19 mouse cellular contexts compared by ENCODE assay signal in genomic region chr7:97184005-97184404, GRCm38 (mm10).
DNase-seq lines count a peak whose midpoint lies in the region; ATAC-seq and TF ChIP-seq lines count a peak whose summit lies in the region.
"Had no signal": no experiment of that assay in that cellular context is flagged by ENCODE, and none has a peak within 500 bp of the region (broad histone marks: within the 10 kb centered on the region; RNA-seq: fewer than 3 reads in every experiment).

No protein-coding gene starts in this region.

- H3K9me3 ChIP-seq in hindbrain, embryonic 10.5 days, result no peaks in the 10 kb centered on the region
- H3K9me3 ChIP-seq in hindbrain, postnatal 0 days (ENCODE audit: low read length), result no peaks in the 10 kb centered on the region
- H3K9me3 ChIP-seq in liver, embryonic 11.5 days (ENCODE audit: control insufficient read depth, low read length), result no peaks in the 10 kb centered on the region
- no peaks in the 10 kb centered on the region for H3K9me3 ChIP-seq in megakaryocyte, embryonic 14.5 days
- H3K9me3 ChIP-seq: hindbrain, embryonic 15.5 days; limb, embryonic 12.5 days; lung, embryonic 15.5 days; stomach, embryonic 15.5 days had no signal

- WGBS in hindbrain, embryonic 10.5 days, result 75% methylated on average over 1 of the region's 1 CpGs
- WGBS in hindbrain, postnatal 0 days, result 63% methylated on average over 1 of the region's 1 CpGs
- 31% methylated on average over 1 of the region's 1 CpGs for WGBS in liver, embryonic 11.5 days

- no peak overlapping the region for H3K4me3 ChIP-seq in hindbrain, embryonic 10.5 days
- no peak overlapping the region for H3K4me3 ChIP-seq in hindbrain, postnatal 0 days (ENCODE audit: low read length)
- H3K4me3 ChIP-seq in liver, embryonic 11.5 days (ENCODE audit: low read depth, low read length), result no peak overlapping the region
- peak overlapping the region; percentile 8 for H3K4me3 ChIP-seq in megakaryocyte, embryonic 14.5 days (replicated peaks)
- H3K4me3 ChIP-seq: hindbrain, embryonic 15.5 days; left cerebral cortex, adult 2 months; limb, embryonic 12.5 days; lung, embryonic 15.5 days; stomach, embryonic 15.5 days had no signal

- no peak overlapping the region for H3K9ac ChIP-seq in hindbrain, postnatal 0 days (replicated peaks; ENCODE audit: low read length)
- no peak overlapping the region for H3K9ac ChIP-seq in liver, embryonic 11.5 days (ENCODE audit: low read depth, low read length)
- H3K9ac ChIP-seq: hindbrain, embryonic 15.5 days; limb, embryonic 12.5 days; lung, embryonic 15.5 days; stomach, embryonic 15.5 days had no signal

- H3K4me1 ChIP-seq in hindbrain, embryonic 10.5 days (replicated peaks), result peaks cover 9% of the 10 kb centered on the region
- no peaks in the 10 kb centered on the region for H3K4me1 ChIP-seq in hindbrain, postnatal 0 days (ENCODE audit: insufficient read depth, low read length)
- H3K4me1 ChIP-seq in liver, embryonic 11.5 days (replicated peaks; ENCODE audit: control insufficient read depth, insufficient read depth, low read length), result peaks cover 30% of the 10 kb centered on the region
- H3K4me1 ChIP-seq in megakaryocyte, embryonic 14.5 days, result peaks cover 69% of the 10 kb centered on the region
- H3K4me1 ChIP-seq: limb, embryonic 12.5 days; stomach, embryonic 15.5 days had no signal

- DNase-seq in hindbrain, embryonic 10.5 days (ENCODE audit: low spot score), result no peak
- DNase-seq in hindbrain, postnatal 0 days (ENCODE audit: low spot score), result no peak
- peak; percentile 90 for DNase-seq in MEL-GATA-1-ER (ENCODE audit: extremely low read depth, low read depth)
- DNase-seq in liver, embryonic 11.5 days (ENCODE audit: low spot score), result no peak
- no peak for DNase-seq in spleen, postnatal 4 days (ENCODE audit: low spot score in 2 of 2)
- DNase-seq in retina, embryonic 14.5 days (ENCODE audit: low spot score), result no peak
- DNase-seq in right cerebral cortex, postnatal 25 days, result no peak
- DNase-seq: B cell, adult 2 months; cerebellum, postnatal 36 days; spleen, adult 18-20 months; thymus, adult 2 months had no signal

- H3K36me3 ChIP-seq in hindbrain, embryonic 10.5 days, result no peaks in the 10 kb centered on the region
- H3K36me3 ChIP-seq in hindbrain, postnatal 0 days (ENCODE audit: insufficient read depth, low read length), result no peaks in the 10 kb centered on the region
- H3K36me3 ChIP-seq in liver, embryonic 11.5 days (ENCODE audit: control insufficient read depth, insufficient read depth, low read length), result no peaks in the 10 kb centered on the region
- peaks cover 12% of the 10 kb centered on the region for H3K36me3 ChIP-seq in megakaryocyte, embryonic 14.5 days (replicated peaks; ENCODE audit: low read length)
- H3K36me3 ChIP-seq: hindbrain, embryonic 15.5 days; limb, embryonic 12.5 days; lung, embryonic 15.5 days; stomach, embryonic 15.5 days had no signal

- H3K4me2 ChIP-seq in hindbrain, postnatal 0 days (ENCODE audit: low read depth, low read length), result no peak overlapping the region
- H3K4me2 ChIP-seq in liver, embryonic 11.5 days, result peak overlapping the region; percentile 47
- H3K4me2 ChIP-seq: hindbrain, embryonic 15.5 days; limb, embryonic 12.5 days; lung, embryonic 15.5 days; stomach, embryonic 15.5 days had no signal

- H3K27ac ChIP-seq in hindbrain, embryonic 10.5 days, result peak overlapping the region; percentile 45; the same call in 1 of the 2 replicates
- H3K27ac ChIP-seq in hindbrain, postnatal 0 days, result no peak overlapping the region
- H3K27ac ChIP-seq in liver, embryonic 11.5 days (ENCODE audit: low read depth, low read length), result peak overlapping the region; percentile 57
- H3K27ac ChIP-seq: hindbrain, embryonic 15.5 days; left cerebral cortex, adult 2 months; limb, embryonic 12.5 days; lung, embryonic 15.5 days; macrophage; stomach, embryonic 15.5 days had no signal

- no peak for ATAC-seq in hindbrain, postnatal 0 days
- peak; percentile 87 for ATAC-seq in liver, embryonic 11.5 days (replicated peaks; ENCODE audit: low FRiP score)
- ATAC-seq: forebrain, embryonic 16.5 days had no signal

- TF ChIP-seq CTCF in hindbrain, postnatal 0 days (IDR thresholded peaks at IDR 0.05; ENCODE audit: low read depth), result no peak

- no peaks in the 10 kb centered on the region for H3K27me3 ChIP-seq in hindbrain, embryonic 10.5 days (ENCODE audit: insufficient read depth, poor library complexity, severe bottlenecking)
- no peaks in the 10 kb centered on the region for H3K27me3 ChIP-seq in hindbrain, postnatal 0 days (ENCODE audit: insufficient read depth, low read length)
- no peaks in the 10 kb centered on the region for H3K27me3 ChIP-seq in liver, embryonic 11.5 days (replicated peaks; ENCODE audit: control insufficient read depth, insufficient read depth, low read length)
- H3K27me3 ChIP-seq in megakaryocyte, embryonic 14.5 days (replicated peaks), result no peaks in the 10 kb centered on the region
- H3K27me3 ChIP-seq: hindbrain, embryonic 15.5 days; limb, embryonic 12.5 days; lung, embryonic 15.5 days; stomach, embryonic 15.5 days had no signal
